Mouse (Mus musculus): Measurements from ENCODE around the gene Olfr1555-ps1.
"Not testable (repeated sequence)": the region's sequence is repeated elsewhere in the genome, so short reads cannot be mapped to it uniquely, and the experiment has no call there.

The Olfr1555-ps1 gene

GRCm38 (mm10) chr19:12170062-12170599, at the start of gene Olfr1555-ps1:
TSS of gene Olfr1555-ps1 (minus strand) at chr19:12170112.
- DNase-seq (ENCODE audit: low spot score) = not testable (repeated sequence)

GRCm38 (mm10) chr19:12200334-12200733, 30.4 kb upstream of the Olfr1555-ps1 start, which contains the start of gene Olfr1431:
TSS of gene Olfr1431 (plus strand) at chr19:12200634.
- DNase-seq (ENCODE audit: low spot score) = no peak

GRCm38 (mm10) chr19:12199076-12199475, 29.2 kb upstream of the Olfr1555-ps1 start:
- not testable (repeated sequence) for DNase-seq (ENCODE audit: low spot score)

- DNase-seq (ENCODE audit: low spot score) = not testable (repeated sequence)
Observed at GRCm38 (mm10) chr19:12175431-12175830, 5.5 kb upstream of the Olfr1555-ps1 start.

DNA sequence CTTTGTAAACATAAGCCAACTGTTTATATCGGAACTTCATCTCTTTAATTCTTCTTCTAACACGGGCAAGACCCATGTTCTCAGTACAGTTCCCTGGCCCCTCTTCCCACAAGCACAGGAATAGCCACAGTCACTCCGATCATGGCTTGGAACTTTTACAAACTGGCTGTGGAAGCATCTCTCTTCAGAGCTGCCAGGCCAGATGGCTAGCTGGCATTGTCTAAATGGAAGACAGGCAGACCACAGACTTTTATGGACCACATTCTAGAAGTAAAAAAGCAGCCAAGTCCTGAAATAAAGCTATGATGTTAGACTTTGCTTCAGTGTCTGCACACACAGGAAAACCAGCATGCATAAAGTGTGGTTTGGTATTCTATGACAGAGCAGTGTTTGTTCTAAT, 24.5 kb downstream of the Olfr1555-ps1 start:
- no peak for DNase-seq (ENCODE audit: low spot score)

- peak; percentile 14 for DNase-seq (ENCODE audit: low spot score)
Observed at GRCm38 (mm10) chr19:12143356-12143755, 26.6 kb downstream of the Olfr1555-ps1 start.

DNA sequence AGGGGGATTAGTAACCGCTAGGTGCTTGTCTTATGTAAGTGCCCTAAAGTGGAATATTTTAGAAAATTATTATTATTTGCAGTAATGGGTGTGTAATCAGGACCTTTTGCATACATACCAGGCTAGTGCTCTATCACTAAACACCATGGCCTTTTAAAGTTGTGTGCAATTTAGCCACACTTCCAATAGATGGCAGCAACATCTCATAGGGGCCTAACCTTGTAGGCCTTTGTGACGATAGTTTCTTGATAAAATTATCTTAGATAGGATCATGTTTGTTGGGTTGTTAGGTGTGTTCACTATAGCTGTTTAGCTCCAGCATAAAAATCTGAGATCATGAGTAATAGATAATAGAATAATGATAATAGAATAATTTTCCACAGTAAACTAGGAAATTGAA, 35.6 kb downstream of the Olfr1555-ps1 start:
- peak; percentile 67 for DNase-seq (ENCODE audit: low spot score)

- DNase-seq (ENCODE audit: low spot score) = no peak
Observed at GRCm38 (mm10) chr19:12123103-12123502, 46.8 kb downstream of the Olfr1555-ps1 start, which contains the start of gene Olfr76. TSS of gene Olfr76 (minus strand) at chr19:12123203.

DNA sequence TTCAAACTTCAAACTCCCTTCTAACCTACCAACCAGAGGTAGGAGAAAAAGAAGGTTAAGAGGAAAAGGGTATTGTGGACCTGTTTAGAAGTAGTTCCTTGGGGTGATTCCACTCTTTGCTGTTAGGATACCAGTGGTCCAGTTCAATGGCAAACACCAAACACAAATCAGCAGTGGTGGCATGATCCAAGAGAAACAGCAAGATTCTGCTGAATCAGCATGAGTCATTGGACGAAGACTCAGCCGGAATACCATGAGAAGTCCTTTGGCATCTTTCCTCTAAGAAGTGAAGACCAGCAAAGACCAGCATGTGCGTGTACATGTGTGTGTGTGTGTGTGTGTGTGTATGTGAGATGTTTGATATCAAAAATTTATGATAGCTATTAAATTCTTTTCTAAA, 53.4 kb downstream of the Olfr1555-ps1 start:
- no peak for DNase-seq (ENCODE audit: low spot score)

- no peak for DNase-seq (ENCODE audit: low spot score)
Observed at GRCm38 (mm10) chr19:12115797-12116196, 54.1 kb downstream of the Olfr1555-ps1 start, which contains the start of gene Olfr1428. TSS of gene Olfr1428 (minus strand) at chr19:12115897.
